Mouse (Mus musculus) c-Kit-positive CD71-positive TER-119-negative erythroid progenitor cells, embryonic 14.5 days (primary cell): ENCODE results near the gene Npat.

Experiments used
- DNase-seq: peaks from one replicate; pipeline ENCODE4 v3.0.0-alpha.2; 2013; ENCODE audit warnings: low read depth

The Npat gene

GRCm38 (mm10) chr9:53536558-53537320 lies at the start of gene Npat, which contains the start of gene Atm:
Gene Npat (plus strand): TSS chr9:53537047.
Gene Atm (minus strand): TSS chr9:53536740.
- DNase-seq, result peak; percentile 99

DNA sequence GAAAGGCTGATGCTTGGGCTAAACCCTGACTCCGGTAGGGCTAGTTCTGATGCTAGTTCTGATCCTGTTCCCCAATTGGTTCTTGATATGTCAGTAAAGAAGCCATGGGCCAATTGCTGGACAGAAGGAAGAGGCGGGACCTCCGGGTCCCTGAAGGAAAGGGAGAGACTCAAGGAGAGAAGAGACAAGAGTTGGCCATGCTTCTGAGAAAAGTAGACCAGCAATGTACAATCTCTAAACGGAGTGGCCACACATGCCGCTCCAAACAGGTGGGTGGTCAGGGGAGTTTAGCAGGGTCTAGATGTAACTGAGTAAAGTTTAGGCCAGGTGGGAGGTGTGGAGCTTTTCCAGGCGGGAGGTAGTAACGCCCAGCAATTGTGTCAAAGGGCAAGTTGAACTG lies 28.8 kb upstream of the Npat start:
- no peak for DNase-seq

DNA sequence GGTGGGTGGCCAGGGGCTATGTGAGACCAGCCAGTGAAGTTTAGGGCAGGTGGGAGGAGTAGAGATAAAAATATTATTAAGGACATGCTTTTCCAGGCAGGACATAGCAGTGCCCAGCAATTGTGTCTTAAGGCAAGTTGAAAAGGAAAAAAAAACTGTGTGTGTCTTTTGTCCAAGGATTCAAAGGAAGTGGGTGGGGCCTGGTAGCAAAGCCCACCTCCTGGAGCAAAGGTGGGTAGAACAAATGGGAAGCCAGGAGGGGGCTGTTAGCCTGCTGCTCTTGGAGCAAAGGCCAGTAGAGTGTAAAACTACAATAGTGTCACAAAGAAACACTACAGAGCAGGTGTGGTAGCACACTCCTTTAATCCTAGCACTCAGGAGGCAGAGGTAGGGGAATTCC lies 22.8 kb upstream of the Npat start:
- DNase-seq, result no peak

DNA sequence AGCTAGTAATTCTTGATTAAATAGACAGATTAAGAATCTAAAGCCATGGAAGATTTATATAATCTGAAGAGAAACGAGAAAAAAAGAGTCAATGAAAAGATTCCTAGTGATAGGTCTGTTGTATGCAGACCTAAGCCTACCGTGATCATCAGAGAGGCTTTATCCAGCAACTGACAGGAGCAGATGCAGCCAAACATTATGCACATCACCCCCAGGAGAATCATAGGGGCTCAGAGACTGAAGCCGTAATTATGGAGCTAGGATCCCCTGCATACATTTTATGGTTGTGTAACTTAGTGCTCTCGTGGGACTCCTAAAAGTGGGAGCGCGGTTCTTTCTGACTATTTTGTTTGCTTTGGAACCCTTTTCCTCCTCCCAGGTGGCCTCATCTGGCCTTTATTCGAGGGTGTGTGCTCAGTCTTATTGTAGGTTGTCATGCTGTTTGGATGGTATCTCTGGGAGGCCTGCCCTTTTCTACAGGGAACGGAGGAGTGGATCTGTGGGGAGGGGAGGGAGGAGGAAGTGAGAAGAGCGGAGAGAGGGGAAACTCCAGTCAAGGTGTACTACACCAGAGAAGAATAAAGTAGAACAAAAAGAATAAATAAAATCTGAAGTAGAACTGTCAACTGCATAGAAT lies 19.4 kb upstream of the Npat start:
- no peak for DNase-seq

DNA sequence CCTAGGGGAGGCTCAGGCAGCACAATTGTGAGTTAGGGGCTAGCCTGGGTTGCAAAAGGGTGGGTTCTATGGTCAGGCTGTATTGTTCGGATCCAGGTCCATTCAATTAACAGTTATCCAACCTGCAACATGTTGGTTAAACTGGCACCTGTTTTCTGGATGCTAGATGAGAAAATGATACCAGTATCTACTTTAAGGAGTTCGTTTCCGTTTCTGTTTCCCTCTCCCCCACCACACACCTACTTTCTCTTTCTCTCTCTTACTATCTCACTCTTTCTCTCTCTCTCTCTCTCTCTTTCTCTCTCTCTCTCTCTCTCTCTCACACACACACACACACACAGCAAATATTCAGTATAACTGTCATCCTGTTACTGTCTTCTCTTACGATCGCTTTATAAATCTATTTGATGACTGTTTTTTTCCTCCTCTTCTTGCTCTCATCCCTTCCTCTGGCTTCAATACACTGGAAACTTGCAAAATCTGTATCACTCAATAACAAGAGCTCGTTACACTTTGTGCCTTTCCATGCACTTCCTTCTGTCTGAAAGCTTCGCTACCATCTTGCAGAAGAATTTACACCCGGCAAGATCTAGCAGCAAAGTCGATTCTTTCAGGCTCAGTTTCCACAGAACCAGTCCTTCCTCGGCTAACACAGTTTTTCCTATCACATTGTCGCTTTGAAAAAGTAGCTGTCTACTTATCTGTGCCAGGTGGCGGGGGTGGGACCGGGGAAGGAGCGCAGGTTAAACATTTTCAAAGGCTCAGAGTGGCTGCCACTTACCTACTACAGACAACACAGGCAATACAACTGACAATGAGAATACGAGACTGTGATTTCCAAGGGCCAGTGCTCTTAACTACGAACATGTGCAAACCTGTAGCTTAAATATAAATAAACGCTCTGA lies 1.2 kb upstream of the Npat start:
- DNase-seq, result peak; percentile 38

- peak; percentile 21 for DNase-seq
Observed at GRCm38 (mm10) chr9:53537336-53537965, 604 bp downstream of the Npat start.

- no peak for DNase-seq
Observed at GRCm38 (mm10) chr9:53570662-53571061, 33.8 kb downstream of the Npat start.

- no peak for DNase-seq
Observed at GRCm38 (mm10) chr9:53572516-53573307, 35.9 kb downstream of the Npat start.

DNA sequence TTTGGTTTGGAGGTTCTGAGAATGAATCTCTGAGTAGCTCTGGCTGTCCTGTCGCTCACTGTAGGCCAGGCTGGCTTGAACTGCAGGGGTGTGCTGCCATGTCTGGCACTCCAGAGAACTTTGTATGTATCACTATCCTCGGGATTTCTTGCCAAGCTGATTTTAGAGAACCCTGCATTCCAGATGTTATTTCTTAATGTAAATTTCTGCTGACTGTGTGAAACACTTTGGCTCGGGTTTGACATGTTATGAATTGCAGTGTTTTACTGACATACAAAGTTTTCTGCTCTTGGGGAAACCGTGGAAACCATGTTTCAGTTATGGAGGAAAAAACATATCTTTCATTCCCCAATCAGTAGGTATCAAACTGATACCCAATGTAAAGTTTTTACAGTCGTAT lies 38.9 kb downstream of the Npat start:
- no peak for DNase-seq

DNA sequence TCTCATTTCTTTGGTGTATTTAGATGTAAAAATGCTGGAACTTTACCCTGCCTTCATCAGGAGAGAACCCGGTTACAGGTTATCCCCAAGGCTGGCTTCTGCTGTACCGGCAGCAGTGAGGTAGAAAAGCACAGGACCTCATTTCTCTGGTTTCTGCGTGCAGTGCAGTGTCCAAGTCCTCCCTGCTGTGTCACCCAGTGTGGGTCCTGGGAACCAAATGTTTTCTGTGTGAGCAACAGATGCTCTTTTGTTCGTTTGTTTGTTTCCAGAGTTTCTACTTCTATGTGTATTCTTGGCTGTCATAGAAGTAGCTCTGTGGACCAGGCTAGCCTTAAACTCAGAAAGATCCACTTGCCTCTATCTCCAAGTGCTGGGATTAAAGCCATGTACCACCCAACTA lies 45.0 kb downstream of the Npat start:
- DNase-seq, result no peak

GRCm38 (mm10) chr9:53594764-53595163 lies 57.9 kb downstream of the Npat start:
- DNase-seq, result peak; percentile 53

- no peak for DNase-seq
Observed at GRCm38 (mm10) chr9:53596971-53597600, 60.2 kb downstream of the Npat start.

GRCm38 (mm10) chr9:53598631-53599030 lies 61.8 kb downstream of the Npat start:
- no peak for DNase-seq

GRCm38 (mm10) chr9:53601541-53601940 lies 64.7 kb downstream of the Npat start:
- DNase-seq, result no peak

GRCm38 (mm10) chr9:53603384-53603783 lies 66.5 kb downstream of the Npat start:
- DNase-seq, result no peak

DNA sequence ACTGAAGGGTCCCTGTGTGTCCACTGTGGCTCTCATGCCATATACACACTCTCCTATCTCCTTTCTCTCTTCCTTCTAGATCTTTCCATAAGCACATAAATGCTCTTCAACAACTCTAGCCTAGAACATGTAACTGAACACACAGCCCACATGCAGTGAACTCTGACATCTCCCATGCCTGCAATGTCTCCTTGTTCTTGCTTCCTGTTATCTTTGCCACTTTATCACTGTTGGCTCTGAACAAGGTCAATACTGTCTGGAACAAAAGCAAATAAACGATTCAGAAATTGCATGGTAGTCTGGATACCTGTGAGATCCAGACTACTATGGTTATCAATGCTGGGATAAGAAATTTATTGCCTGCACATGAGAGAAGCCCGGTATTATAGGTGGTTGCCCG lies 67.0 kb downstream of the Npat start:
- no peak for DNase-seq

- DNase-seq, result no peak
Observed at GRCm38 (mm10) chr9:53604954-53605353, 68.1 kb downstream of the Npat start.

DNA sequence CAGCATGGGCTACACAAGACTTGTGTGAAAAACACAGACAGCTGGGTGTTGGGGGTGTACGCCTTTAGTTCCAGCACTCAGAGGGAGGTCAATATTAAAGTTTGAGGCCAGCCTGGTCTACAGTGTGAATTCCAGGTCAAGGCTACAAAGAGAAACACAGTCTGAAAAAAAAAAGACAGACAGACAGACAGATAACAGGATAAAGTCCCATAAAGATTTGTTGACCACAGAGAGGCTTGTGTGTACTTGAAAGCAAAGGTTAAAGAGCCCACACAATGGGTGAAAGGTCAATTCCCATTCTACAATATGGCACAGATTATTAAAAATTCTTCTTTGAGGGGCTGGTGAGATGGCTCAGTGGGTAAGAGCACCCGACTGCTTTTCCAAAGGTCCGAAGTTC lies 70.3 kb downstream of the Npat start:
- DNase-seq, result no peak

GRCm38 (mm10) chr9:53607816-53608215 lies 71.0 kb downstream of the Npat start:
- DNase-seq, result no peak

GRCm38 (mm10) chr9:53609306-53609967 lies 72.6 kb downstream of the Npat start:
- no peak for DNase-seq
